Mouse (Mus musculus) stomach, embryonic 14.5 days (tissue): ENCODE measurements around the gene Kxd1. TPM values are rescaled to one million over a fixed set of nuclear protein-coding genes. Genes with fewer than 3 reads are reported as not detected.

Experiments used
- ATAC-seq: fragments of 200-750 bp; cut with Nextera tagmentation; 2 replicates; pipeline ENCODE4 v1.8.0; 2017; ENCODE audit warnings: low read depth, moderate TSS enrichment; ENCODE audit not compliant: insufficient number of reproducible peaks, insufficient read depth, low FRiP score
- H3K27ac ChIP-seq: fragments of 300-500 bp; sonication (generic); 2 replicates; pipeline ENCODE4 v1.5.1; 2014; ENCODE audit warnings: mild to moderate bottlenecking, low read length, moderate library complexity, mixed read lengths
- H3K27me3 ChIP-seq: fragments of 300-500 bp; sonication (generic); 2 replicates; pipeline ENCODE4 v1.6.1; 2014; ENCODE audit warnings: low read length, control low read depth, mixed read lengths; ENCODE audit not compliant: control insufficient read depth, insufficient read depth
- H3K36me3 ChIP-seq: fragments of 300-500 bp; sonication (generic); 2 replicates; pipeline ENCODE4 v1.6.1; 2014; ENCODE audit warnings: mild to moderate bottlenecking, control low read depth, low read length, moderate library complexity, mixed read lengths; ENCODE audit not compliant: control insufficient read depth, insufficient read depth
- H3K4me1 ChIP-seq: fragments of 300-500 bp; sonication (generic); 2 replicates; pipeline ENCODE4 v1.6.1; 2014; ENCODE audit warnings: low read length, control low read depth, mixed read lengths; ENCODE audit not compliant: control insufficient read depth, insufficient read depth
- H3K4me2 ChIP-seq: fragments of 300-500 bp; sonication (generic); replicated peaks from 2 replicates; pipeline ENCODE4 v1.6.1; 2014; ENCODE audit warnings: low read depth, low read length, control low read depth
- H3K4me3 ChIP-seq: fragments of 300-500 bp; sonication (generic); 2 replicates; pipeline ENCODE4 v1.5.1; 2014; ENCODE audit warnings: low read depth, low read length, control low read depth
- H3K9ac ChIP-seq: fragments of 300-500 bp; sonication (generic); replicated peaks from 2 replicates; pipeline ENCODE4 v1.6.1; 2014; ENCODE audit warnings: low read depth, mild to moderate bottlenecking, control low read depth, low read length, moderate library complexity, mixed read lengths
- H3K9me3 ChIP-seq: fragments of 300-500 bp; sonication (generic); 2 replicates; pipeline ENCODE4 v1.6.1; 2016; ENCODE audit warnings: low read depth, low read length, control low read depth; ENCODE audit not compliant: control insufficient read depth
- WGBS: fragments of 180-500 bp; shearing (Covaris S2); extraction: QIAGEN DNeasy Blood & Tissue Kit; methylation state at CpG from one replicate; pipeline ENCODE4 v1.1.7; 2014; 5-methylcytosine and 5-hydroxymethylcytosine counted together
- polyA plus RNA-seq: library from polyadenylated mRNA; unstranded; fragments of >200 nt; fragmentation: Nextera tagmentation; extraction: Ambion mirVana; gene quantifications from 2 replicates; pipeline ENCODE4 v1.2.1, GENCODE M21; 2014

Gene Kxd1
- polyA plus RNA-seq, 1 experiment from 2014 or later: 72.3 TPM

DNA sequence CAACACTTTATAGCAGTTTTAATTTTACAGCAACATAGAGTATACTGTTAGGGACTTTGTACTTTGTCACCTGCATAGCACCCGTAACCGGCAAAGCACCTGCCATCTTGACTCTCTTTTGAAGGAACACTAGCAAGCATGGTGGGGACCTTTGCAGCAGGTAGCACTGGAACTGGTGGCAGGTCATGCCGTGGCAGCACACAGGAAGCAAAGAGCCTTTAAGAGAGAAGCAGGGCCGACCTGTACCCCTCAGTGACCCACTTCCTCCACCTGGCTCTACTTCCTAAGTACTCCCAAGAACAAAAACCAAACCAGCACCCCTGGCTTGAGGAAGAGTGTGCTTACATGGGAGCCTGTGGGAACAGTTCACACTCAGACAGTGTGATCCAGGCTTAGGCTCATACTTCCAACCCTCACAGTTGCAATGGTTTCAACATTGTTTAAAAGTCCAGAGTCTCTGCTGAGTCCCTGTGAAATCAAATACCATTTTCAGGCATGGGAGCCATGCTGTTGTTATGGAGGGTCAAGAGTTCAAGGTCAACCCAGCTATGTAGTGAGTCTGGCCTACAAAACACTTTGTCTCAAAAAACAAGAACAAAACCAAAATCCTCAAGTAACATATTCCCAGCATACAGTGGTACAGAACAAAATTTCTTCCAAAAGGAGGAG, 27.5 kb upstream of the Kxd1 start:
- peaks cover 3% of the 10 kb centered on the region; the same call in 1 of the 2 replicates for H3K36me3 ChIP-seq
- H3K9me3 ChIP-seq: no peaks in the 10 kb centered on the region
- H3K27ac ChIP-seq: no peak overlapping the region
- WGBS: 89% methylated on average over 4 of the region's 4 CpGs
- H3K27me3 ChIP-seq: no peaks in the 10 kb centered on the region
- no peak overlapping the region for H3K4me3 ChIP-seq
- H3K4me2 ChIP-seq: no peak overlapping the region
- ATAC-seq: no peak
- H3K9ac ChIP-seq: no peak overlapping the region
- peaks cover 20% of the 10 kb centered on the region for H3K4me1 ChIP-seq

DNA sequence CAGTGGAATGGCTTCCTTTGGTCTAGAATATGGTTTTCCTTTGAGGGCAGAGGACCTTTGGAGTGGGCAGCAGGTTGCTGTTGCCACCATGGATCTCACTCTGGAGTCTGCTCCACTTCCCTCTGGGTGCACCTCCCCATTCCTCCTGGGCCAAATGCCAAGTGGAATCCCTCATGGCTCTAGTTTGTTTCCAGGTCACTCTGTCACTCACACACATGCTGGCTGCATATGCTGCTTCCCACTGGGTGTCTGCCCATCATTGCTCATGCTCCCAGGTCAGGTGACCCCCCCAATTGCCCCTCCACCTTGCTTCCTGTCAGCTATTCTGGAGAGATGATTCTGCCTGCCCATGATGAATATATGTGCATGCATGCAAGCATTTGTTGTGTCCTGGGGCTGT, 26.0 kb upstream of the Kxd1 start:
- Histone ChIP-seq H3K36me3 (peaks cover 3% of the 10 kb centered on the region; the same call in 1 of the 2 replicates), H3K9ac (no peak overlapping the region), H3K9me3 (no peaks in the 10 kb centered on the region), H3K27ac (peak overlapping the region; percentile 18; the same call in 1 of the 2 replicates), H3K4me2 (no peak overlapping the region), H3K4me3 (no peak overlapping the region), H3K27me3 (no peaks in the 10 kb centered on the region), H3K4me1 (peaks cover 13% of the 10 kb centered on the region)
- ATAC-seq: no peak

DNA sequence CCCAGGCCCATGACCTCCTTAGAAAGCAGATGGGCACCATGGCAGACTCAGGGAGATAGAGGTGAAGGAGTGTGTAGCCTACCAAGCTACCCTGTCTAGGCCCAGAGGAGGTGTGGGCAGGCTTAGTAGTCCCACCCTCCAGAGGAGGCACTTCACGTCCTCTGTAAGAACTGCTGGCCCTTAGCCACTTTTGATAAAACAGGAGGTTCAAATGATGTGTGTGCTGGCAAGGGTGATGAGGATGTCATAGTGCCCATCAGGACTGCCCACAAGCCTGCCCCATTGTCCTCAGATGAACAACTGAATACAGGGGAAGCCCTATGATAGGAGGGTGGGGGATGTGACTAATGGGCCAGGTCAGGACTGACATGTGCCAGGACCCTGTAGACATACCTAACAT, 25.1 kb upstream of the Kxd1 start:
- H3K4me1 ChIP-seq: peaks cover 13% of the 10 kb centered on the region
- ATAC-seq: no peak
- H3K27me3 ChIP-seq: no peaks in the 10 kb centered on the region
- peaks cover 3% of the 10 kb centered on the region; the same call in 1 of the 2 replicates for H3K36me3 ChIP-seq
- H3K9me3 ChIP-seq: no peaks in the 10 kb centered on the region
- H3K9ac ChIP-seq: no peak overlapping the region
- no peak overlapping the region for H3K4me3 ChIP-seq
- H3K4me2 ChIP-seq: no peak overlapping the region
- WGBS: 36% methylated on average over 1 of the region's 1 CpGs
- H3K27ac ChIP-seq: no peak overlapping the region

DNA sequence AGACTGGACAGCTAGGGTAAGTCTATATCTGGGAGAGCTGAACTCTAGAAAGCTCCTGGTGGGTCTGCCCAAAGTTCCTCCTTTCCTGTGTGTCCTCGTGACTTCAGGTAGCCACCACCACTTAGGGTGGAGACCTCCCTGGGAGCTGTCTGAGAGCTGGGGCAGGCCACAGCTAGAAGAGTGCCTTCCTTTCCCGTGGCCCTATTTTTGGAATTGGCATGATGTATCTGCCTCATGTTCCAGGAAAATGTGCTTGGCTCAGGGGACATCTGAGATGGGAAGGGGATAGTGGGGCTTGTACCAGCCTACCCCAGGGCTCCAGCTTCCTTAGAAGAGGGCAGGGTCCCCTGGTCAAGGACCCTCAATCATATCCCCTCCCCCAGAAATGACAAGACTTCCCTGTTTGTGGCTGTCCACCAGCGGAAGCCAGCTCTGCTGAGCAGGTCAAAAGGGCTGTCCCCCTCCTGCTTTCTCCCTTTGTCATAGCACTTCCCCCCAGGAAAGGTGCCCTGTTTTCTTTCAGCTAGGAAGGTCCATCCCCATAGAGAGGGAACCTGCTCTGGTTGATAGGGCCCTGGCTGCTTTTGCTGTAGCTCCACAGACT, 23.9 kb upstream of the Kxd1 start:
- ATAC-seq: no peak
- no peak overlapping the region for H3K4me2 ChIP-seq
- H3K9ac ChIP-seq: no peak overlapping the region
- no peaks in the 10 kb centered on the region for H3K27me3 ChIP-seq
- H3K9me3 ChIP-seq: no peaks in the 10 kb centered on the region
- no peak overlapping the region for H3K4me3 ChIP-seq
- 61% methylated on average over 3 of the region's 3 CpGs for WGBS
- peaks cover 13% of the 10 kb centered on the region for H3K4me1 ChIP-seq
- H3K36me3 ChIP-seq: peaks cover 3% of the 10 kb centered on the region; the same call in 1 of the 2 replicates
- H3K27ac ChIP-seq: no peak overlapping the region

DNA sequence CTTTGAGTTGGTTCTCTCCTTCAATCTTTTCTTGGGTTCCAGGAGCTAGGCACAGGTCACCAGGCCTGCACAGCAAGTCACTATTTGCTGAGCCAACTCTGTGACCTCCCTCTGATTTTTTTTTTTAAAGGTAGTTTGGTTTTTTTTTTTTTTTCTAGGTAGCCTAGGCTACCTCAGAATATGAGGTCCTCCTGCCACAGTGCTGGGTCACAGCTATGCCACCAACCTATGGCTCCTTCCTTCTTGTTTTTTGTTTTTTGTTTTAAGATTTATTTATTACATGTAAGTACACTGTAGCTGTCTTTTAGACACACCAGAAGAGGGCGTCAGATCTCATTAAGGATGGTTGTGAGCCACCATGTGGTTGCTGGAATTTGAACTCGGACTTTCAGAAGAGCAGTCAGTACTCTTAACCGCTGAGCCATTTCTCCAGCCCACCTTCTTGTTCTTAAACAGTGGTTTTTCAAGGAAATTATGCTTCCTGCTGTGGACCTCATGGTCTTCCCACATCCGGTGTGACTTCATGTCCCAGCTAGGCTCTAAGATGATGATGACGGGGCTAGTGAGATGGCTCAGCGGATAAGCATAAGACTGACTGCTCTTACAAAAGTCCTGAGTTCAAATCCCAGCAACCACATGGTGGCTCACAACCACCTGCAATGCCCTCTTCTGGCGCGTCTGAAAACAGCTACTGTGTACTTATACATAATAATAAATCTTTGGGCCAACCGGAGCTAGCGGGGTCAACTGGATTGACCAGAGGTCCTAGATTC, 21.8 kb upstream of the Kxd1 start:
- Histone ChIP-seq H3K9ac (no peak overlapping the region), H3K36me3 (no peaks in the 10 kb centered on the region), H3K4me3 (no peak overlapping the region), H3K4me2 (no peak overlapping the region), H3K4me1 (peaks cover 13% of the 10 kb centered on the region), H3K27me3 (no peaks in the 10 kb centered on the region), H3K9me3 (no peaks in the 10 kb centered on the region), H3K27ac (no peak overlapping the region)
- ATAC-seq: no peak
- 91% methylated on average over 10 of the region's 10 CpGs for WGBS

DNA sequence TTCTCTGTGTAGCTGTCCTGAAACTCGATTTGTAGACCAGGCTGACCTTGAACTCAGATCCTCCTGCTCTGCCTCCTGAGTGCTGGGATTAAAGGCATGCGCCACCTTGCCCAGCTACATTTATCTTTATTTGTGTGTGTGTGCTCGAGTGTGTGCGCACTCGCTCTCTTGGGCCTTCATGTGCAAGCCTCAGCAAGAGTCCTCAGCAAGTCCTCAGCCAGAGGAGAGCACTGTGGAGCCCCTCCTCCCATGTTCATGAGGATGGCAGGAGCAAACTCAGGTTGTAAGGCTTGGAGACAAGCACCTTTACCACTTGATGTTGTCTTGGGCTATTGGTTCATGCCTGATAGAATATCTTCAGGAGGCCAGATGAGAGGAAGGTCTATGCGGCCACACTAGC, 20.0 kb upstream of the Kxd1 start:
- Histone ChIP-seq H3K27me3 (no peaks in the 10 kb centered on the region), H3K4me1 (peaks cover 3% of the 10 kb centered on the region; the same call in 1 of the 2 replicates), H3K9ac (no peak overlapping the region), H3K27ac (no peak overlapping the region), H3K4me3 (no peak overlapping the region), H3K4me2 (no peak overlapping the region), H3K36me3 (no peaks in the 10 kb centered on the region), H3K9me3 (no peaks in the 10 kb centered on the region)
- WGBS: 87% methylated on average over 6 of the region's 6 CpGs
- ATAC-seq: no peak

GRCm38 (mm10) chr8:70546412-70546811, 18.7 kb upstream of the Kxd1 start:
- H3K4me2 ChIP-seq: no peak overlapping the region
- H3K9ac ChIP-seq: no peak overlapping the region
- H3K27me3 ChIP-seq: no peaks in the 10 kb centered on the region
- H3K9me3 ChIP-seq: no peaks in the 10 kb centered on the region
- no peak for ATAC-seq
- H3K36me3 ChIP-seq: no peaks in the 10 kb centered on the region
- H3K4me1 ChIP-seq: 0 out of 2 replicates have a peak, but pooled peaks cover 3% of the 10 kb centered on the region
- H3K27ac ChIP-seq: no peak overlapping the region
- H3K4me3 ChIP-seq: no peak overlapping the region
- 84% methylated on average over 4 of the region's 4 CpGs for WGBS

- H3K27me3 ChIP-seq: no peaks in the 10 kb centered on the region
- no peaks in the 10 kb centered on the region for H3K36me3 ChIP-seq
- 53% methylated on average over 6 of the region's 6 CpGs for WGBS
- H3K4me2 ChIP-seq: no peak overlapping the region
- H3K4me1 ChIP-seq: peaks cover 16% of the 10 kb centered on the region
- no peak overlapping the region for H3K27ac ChIP-seq
- H3K4me3 ChIP-seq: no peak overlapping the region
- H3K9me3 ChIP-seq: no peaks in the 10 kb centered on the region
- ATAC-seq: no peak
- H3K9ac ChIP-seq: no peak overlapping the region
These were observed 16.5 kb upstream of the Kxd1 start for GRCm38 (mm10) chr8:70544200-70544687.
